Mouse (Mus musculus) neutrophil, adult 5-6 weeks (primary cell): ENCODE results near the gene Ctsw. TPM values are rescaled to one million over a fixed set of nuclear protein-coding genes. Genes with fewer than 3 reads are reported as not detected.

Experiments used
- ATAC-seq: fragments of 151-379, 151-347 bp; 2 replicates; pipeline ENCODE4 v1.8.0; 2017; ENCODE audit warnings: mild to moderate bottlenecking, moderate TSS enrichment; ENCODE audit not compliant: insufficient number of reproducible peaks, poor library complexity, low FRiP score, severe bottlenecking; ENCODE audit errors: extremely low read depth
- total RNA-seq: library from RNA; stranded (forward); fragments of 200-1000 nt; gene quantifications from 2 replicates; pipeline ENCODE4 v1.2.3, GENCODE M21; 2017

The Ctsw gene
- total RNA-seq, 1 experiment from 2014 or later, result 11.1 TPM

DNA sequence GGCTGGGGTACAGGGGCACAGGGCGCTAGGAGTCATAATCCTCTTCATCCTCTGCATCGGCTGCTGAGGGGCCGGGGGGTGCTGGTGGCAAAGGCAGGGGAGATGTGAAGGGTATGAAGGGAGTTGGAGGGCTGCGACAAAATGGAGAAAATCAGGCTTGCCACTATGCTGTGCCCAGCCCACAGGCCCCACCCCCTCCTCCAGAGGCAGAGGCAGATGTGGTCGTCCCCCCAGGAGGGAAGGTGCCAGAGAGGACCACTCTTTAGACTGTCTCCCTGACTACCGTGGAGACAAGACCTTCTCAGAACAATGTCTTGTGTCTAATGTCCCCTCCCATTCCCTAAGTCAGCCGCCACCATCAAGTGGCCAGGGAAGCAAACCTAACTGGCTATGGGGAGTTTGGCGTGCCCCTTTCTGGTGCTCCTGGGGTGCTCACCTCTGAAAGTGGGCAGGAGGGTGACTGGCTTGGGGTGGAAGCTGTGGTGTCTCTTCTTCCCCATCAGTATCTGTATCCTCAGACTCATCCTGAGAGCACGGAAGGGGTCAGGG lies 45.3 kb downstream of the Ctsw start:
- ATAC-seq, result no peak

DNA sequence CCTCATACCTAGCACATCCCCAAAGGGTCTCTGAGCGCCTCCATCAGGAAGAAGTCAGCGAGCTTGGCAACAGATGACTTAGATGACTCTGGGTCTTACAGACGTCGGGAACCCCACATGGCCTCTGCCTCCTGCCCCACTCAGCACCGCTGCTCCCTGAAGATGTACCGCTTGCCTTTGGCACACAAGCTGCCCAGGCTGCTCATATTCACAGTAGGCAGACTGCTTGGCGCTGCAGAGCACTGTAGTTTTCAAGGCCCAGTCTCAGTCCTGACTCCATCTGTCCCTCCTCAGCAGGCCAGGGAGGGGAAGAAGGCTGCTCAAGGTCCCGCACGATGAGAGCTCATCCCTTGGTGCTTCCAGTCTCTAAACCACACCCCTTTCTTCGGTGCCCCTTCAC lies 46.0 kb downstream of the Ctsw start:
- ATAC-seq, result no peak

DNA sequence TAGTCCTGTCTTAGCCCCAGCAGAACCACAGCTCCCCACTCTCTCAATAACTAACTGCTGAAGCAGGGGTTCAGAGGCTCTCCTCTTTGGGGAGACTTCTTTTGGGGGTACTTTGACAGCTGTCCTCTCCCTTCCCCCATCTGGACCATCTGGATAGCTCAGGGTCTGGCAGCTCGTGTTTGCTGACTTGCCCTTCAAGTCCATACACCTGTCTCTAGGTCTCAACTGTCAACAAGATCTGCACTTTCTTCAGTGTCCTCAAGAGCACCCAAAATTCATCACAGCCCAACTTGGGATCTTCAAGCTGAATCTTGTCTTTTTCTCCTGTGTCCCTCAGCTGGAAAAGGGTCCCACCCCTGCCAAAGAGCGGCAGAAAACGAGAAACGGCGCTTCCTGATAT lies 46.5 kb downstream of the Ctsw start:
- no peak for ATAC-seq

DNA sequence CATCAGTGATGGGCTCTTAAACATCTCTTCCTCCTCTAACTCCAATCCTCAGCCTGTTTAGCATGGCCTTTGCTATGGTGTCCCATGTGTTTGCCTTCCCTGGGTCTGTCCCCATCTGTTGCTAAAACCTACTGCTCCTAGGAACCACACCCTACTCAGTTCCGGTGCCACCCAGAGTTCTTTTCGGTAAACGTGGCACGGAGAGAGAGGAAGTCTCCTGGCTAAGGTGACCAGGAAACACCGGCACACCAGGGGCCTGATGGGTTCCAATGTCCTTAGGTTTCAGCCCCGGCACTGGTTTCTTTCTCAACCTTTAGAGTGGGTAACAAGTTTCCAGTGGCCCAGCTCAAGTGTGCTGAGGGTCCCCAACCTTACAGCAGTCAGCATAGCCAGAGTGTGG lies 47.7 kb downstream of the Ctsw start:
- ATAC-seq, result no peak

DNA sequence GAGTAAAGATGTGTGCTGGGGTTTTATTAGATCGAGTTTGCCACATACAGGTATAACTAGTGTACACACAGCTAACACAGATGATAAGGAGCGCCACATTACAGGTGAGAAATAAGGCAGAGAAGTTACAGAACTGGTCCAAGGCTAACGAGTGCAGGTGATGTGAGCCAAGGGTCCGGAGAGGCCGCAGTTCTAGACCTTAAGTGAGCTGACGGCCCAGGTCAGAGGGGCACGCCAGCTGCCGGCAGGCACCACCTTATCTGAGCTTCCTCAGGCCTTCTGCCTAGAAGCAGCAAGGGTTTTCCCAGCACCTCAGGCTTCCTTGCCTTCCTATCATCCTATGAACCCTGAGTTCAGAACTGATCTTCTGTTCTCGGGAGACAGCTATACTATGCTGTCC lies 48.7 kb downstream of the Ctsw start:
- ATAC-seq, result no peak

DNA sequence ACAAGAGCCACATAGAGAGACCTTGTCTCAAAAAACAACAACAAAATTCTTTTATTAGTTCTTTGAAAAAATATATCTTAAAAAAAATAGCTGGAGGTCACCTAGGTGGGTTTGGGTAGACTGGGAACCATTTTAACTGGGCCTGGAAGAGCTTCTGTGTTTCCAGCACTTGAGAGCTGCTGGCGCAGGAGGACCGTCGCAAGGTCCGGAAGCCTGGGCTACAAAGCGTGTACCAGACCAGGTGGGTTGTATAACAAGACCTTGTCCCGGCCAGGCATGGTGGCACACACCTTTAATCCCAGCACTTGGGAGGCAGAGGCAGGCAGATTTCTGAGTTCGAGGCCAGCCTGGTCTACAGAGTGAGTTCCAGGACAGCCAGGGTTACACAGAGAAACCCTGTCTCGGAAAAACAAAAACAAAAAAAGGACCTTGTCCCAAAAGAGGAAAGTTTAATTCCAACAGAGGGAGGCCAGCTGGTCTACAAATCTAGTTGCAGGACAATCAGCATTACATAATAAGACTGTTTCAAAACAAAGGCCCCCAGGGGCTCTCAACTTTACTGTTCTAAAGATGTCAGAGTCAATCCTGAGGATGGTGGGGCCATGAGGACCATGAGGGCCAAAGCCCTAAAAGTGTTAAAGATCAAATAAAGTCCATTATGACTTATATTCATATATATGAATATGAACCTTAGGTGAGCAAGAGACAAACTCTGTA lies 49.4 kb downstream of the Ctsw start:
- no peak for ATAC-seq

Other genes with a start within 250 kb of the Ctsw start
- gene Pacs1, start 195.4 kb downstream of the Ctsw start, total RNA-seq, result 50.5 and 54.0 TPM in 2 replicates
- 273 and 288 TPM in 2 replicates for gene Sf3b2, start 173.1 kb downstream of the Ctsw start, total RNA-seq
- not detected in 2 replicates for gene Gal3st3, start 170.2 kb downstream of the Ctsw start, total RNA-seq
- not detected in 2 replicates for gene Catsper1, start 132.8 kb downstream of the Ctsw start, total RNA-seq
- gene Cst6, start 118.9 kb downstream of the Ctsw start, total RNA-seq, result 1.4 TPM in 1 of 2 replicates, not detected in the other
- 31.6 and 36.8 TPM in 2 replicates for gene Eif1ad, start 101.8 kb downstream of the Ctsw start, total RNA-seq
- 15.2 and 17.9 TPM in 2 replicates for gene Banf1, start 101.3 kb downstream of the Ctsw start, total RNA-seq
- 135 and 147 TPM in 2 replicates for gene Sart1, start 79.8 kb downstream of the Ctsw start, total RNA-seq
- gene Tsga10ip, start 66.0 kb downstream of the Ctsw start, total RNA-seq, result 1.5 TPM in 1 of 2 replicates, not detected in the other
- 91.6 and 100 TPM in 2 replicates for gene Drap1, start 43.5 kb downstream of the Ctsw start, total RNA-seq
- 21.1 and 22.2 TPM in 2 replicates for gene AI837181, start 43.4 kb downstream of the Ctsw start, total RNA-seq
- not detected in 2 replicates for gene Fosl1, start 21.0 kb downstream of the Ctsw start, total RNA-seq
- 2.3 and 2.8 TPM in 2 replicates for gene Ccdc85b, start 10.6 kb downstream of the Ctsw start, total RNA-seq
- 133 and 137 TPM in 2 replicates for gene Fibp, start 7.9 kb downstream of the Ctsw start, total RNA-seq
- gene Efemp2, start 5.4 kb upstream of the Ctsw start, total RNA-seq, result 0.70 TPM in 1 of 2 replicates, not detected in the other
- gene Mus81, start 19.9 kb upstream of the Ctsw start, total RNA-seq, result 19.0 and 22.0 TPM in 2 replicates
- gene Cfl1, start 21.9 kb upstream of the Ctsw start, total RNA-seq, result 1,009 and 1,084 TPM in 2 replicates
- gene 1700020D05Rik, start 35.3 kb upstream of the Ctsw start, total RNA-seq, result 0.86 and 5.0 TPM in 2 replicates
- gene Snx32, start 42.0 kb upstream of the Ctsw start, total RNA-seq, result 7.4 and 11.3 TPM in 2 replicates
- gene Ovol1, start 92.1 kb upstream of the Ctsw start, total RNA-seq, result 0.23 and 0.25 TPM in 2 replicates
- gene Ap5b1, start 99.5 kb upstream of the Ctsw start, total RNA-seq, result 14.6 and 18.0 TPM in 2 replicates
- gene Rnaseh2c, start 133.4 kb upstream of the Ctsw start, total RNA-seq, result 50.5 and 64.0 TPM in 2 replicates
- gene Kat5, start 141.7 kb upstream of the Ctsw start, total RNA-seq, result 77.8 and 89.0 TPM in 2 replicates
- 143 and 145 TPM in 2 replicates for gene Rela, start 169.0 kb upstream of the Ctsw start, total RNA-seq
- 199 and 249 TPM in 2 replicates for gene Sipa1, start 195.2 kb upstream of the Ctsw start, total RNA-seq
- gene Map3k11, start 220.2 kb upstream of the Ctsw start, total RNA-seq, result 64.1 and 65.3 TPM in 2 replicates
- 58.3 and 60.2 TPM in 2 replicates for gene Pcnx3, start 220.4 kb upstream of the Ctsw start, total RNA-seq
- 1.7 and 2.3 TPM in 2 replicates for gene Kcnk7, start 235.9 kb upstream of the Ctsw start, total RNA-seq